Mouse (Mus musculus) small intestine, adult 2 months (tissue): ENCODE measurements around the gene Ndufa8. TPM values are rescaled to one million over a fixed set of nuclear protein-coding genes. Genes with fewer than 3 reads are reported as not detected.

Source experiments
- H3K27ac ChIP-seq: fragments of 200-500 bp; 2 replicates; pipeline ENCODE4 v1.5.1; 2012; ENCODE audit warnings: low read depth, low read length, control low read depth, inconsistent platforms; ENCODE audit not compliant: insufficient read depth
- H3K27me3 ChIP-seq: fragments of 200-500 bp; 2 replicates; pipeline ENCODE4 v1.6.1; 2012; ENCODE audit warnings: mild to moderate bottlenecking, moderate library complexity, low read length, inconsistent platforms; ENCODE audit not compliant: control insufficient read depth, insufficient read depth
- H3K36me3 ChIP-seq: fragments of 200-500 bp; 2 replicates; pipeline ENCODE4 v1.6.1; 2012; ENCODE audit warnings: mild to moderate bottlenecking, low read length, control low read depth, inconsistent platforms; ENCODE audit not compliant: control insufficient read depth, insufficient read depth
- H3K4me1 ChIP-seq: fragments of 200-500 bp; 2 replicates; pipeline ENCODE4 v1.6.1; 2012; ENCODE audit warnings: low read length, inconsistent platforms, mixed read lengths; ENCODE audit not compliant: control insufficient read depth, insufficient read depth, insufficient read length
- H3K4me3 ChIP-seq: fragments of 200-500 bp; 2 replicates; pipeline ENCODE4 v1.5.1; 2012; ENCODE audit warnings: low read depth, mild to moderate bottlenecking, control low read depth, inconsistent platforms, low read length, moderate library complexity
- CTCF ChIP-seq: fragments of 200-500 bp; IDR thresholded peaks from 2 replicates; pipeline ENCODE4 v1.5.1; 2012; ENCODE audit warnings: low read depth, mild to moderate bottlenecking, control low read depth, inconsistent platforms, low read length, moderate library complexity, mixed read lengths; ENCODE audit not compliant: insufficient replicate concordance, insufficient read length; ENCODE audit errors: extremely low read depth
- POLR2A ChIP-seq: fragments of 200-500 bp; IDR thresholded peaks from 2 replicates; pipeline ENCODE4 v1.6.1; 2012; ENCODE audit warnings: low read depth, mild to moderate bottlenecking, control low read depth, inconsistent platforms, low read length, moderate library complexity
- whole genome bisulfite sequencing: fragments of 180-500 bp; shearing (Covaris S2); methylation state at CpG from one replicate; pipeline ENCODE4 v1.1.7; 2018; 5-methylcytosine and 5-hydroxymethylcytosine counted together
- polyA plus RNA-seq: library from polyadenylated mRNA; depleted of rRNA; stranded (reverse); fragments of >200 nt; gene quantifications from 2 replicates; pipeline ENCODE4 v1.2.3, GENCODE M21; 2012

Gene Ndufa8
- polyA plus RNA-seq, 1 experiment = 86.0 TPM

GRCm38 (mm10) chr2:36048164-36048563 is 1.0 kb downstream of the Ndufa8 start:
- Histone ChIP-seq H3K36me3 (peaks cover 7% of the 10 kb centered on the region), H3K27ac (0 out of 2 replicates have a peak overlapping the region, but pooled peaks have one; percentile 33), H3K27me3 (no peaks in the 10 kb centered on the region), H3K4me1 (peaks cover 4% of the 10 kb centered on the region; the same call in 1 of the 2 replicates), H3K4me3 (peak overlapping the region; percentile 18; the same call in 1 of the 2 replicates)
- 19% methylated on average over 8 of the region's 8 CpGs for WGBS
- TF ChIP-seq CTCF = no peak

- 79% methylated on average over 1 of the region's 1 CpGs for WGBS
Measured at GRCm38 (mm10) chr2:36040872-36041271, 8.3 kb downstream of the Ndufa8 start.

GRCm38 (mm10) chr2:36039297-36039985 is 9.8 kb downstream of the Ndufa8 start:
- peaks cover 49% of the 10 kb centered on the region for H3K36me3 ChIP-seq
- H3K4me3 ChIP-seq = no peak overlapping the region
- H3K27ac ChIP-seq = no peak overlapping the region
- TF ChIP-seq CTCF (no peak), POLR2A (no peak)
- H3K4me1 ChIP-seq = no peaks in the 10 kb centered on the region
- H3K27me3 ChIP-seq = no peaks in the 10 kb centered on the region
- 74% methylated on average over 7 of the region's 7 CpGs for WGBS

More at GRCm38 (mm10) chr2:36040872-36041271, 8.3 kb downstream of the Ndufa8 start:
- no peak overlapping the region for H3K4me3 ChIP-seq
- H3K27ac ChIP-seq = no peak overlapping the region
- H3K36me3 ChIP-seq = peaks cover 46% of the 10 kb centered on the region
- TF ChIP-seq CTCF (no peak), POLR2A (no peak)
- H3K4me1 ChIP-seq = no peaks in the 10 kb centered on the region
- no peaks in the 10 kb centered on the region for H3K27me3 ChIP-seq

- Histone ChIP-seq H3K4me1 (no peaks in the 10 kb centered on the region; the same call in 1 of the 2 replicates), H3K4me3 (no peak overlapping the region), H3K27me3 (no peaks in the 10 kb centered on the region), H3K36me3 (peaks cover 36% of the 10 kb centered on the region), H3K27ac (no peak overlapping the region)
- WGBS = 50% methylated on average over 11 of the region's 11 CpGs
- TF ChIP-seq CTCF (no peak), POLR2A (no peak)
Measured at GRCm38 (mm10) chr2:36035413-36036081, 13.7 kb downstream of the Ndufa8 start.

- no peak overlapping the region for H3K4me3 ChIP-seq
- H3K27ac ChIP-seq = no peak overlapping the region
- H3K4me1 ChIP-seq = no peaks in the 10 kb centered on the region; the same call in 1 of the 2 replicates
- peaks cover 36% of the 10 kb centered on the region for H3K36me3 ChIP-seq
- TF ChIP-seq POLR2A (no peak), CTCF (no peak)
- H3K27me3 ChIP-seq = no peaks in the 10 kb centered on the region
- 76% methylated on average over 7 of the region's 7 CpGs for WGBS
Measured at GRCm38 (mm10) chr2:36034898-36035297, 14.3 kb downstream of the Ndufa8 start.

- WGBS = 76% methylated on average over 7 of the region's 7 CpGs
- Histone ChIP-seq H3K4me1 (no peaks in the 10 kb centered on the region; the same call in 1 of the 2 replicates), H3K36me3 (peaks cover 28% of the 10 kb centered on the region), H3K4me3 (no peak overlapping the region), H3K27me3 (no peaks in the 10 kb centered on the region), H3K27ac (no peak overlapping the region)
- TF ChIP-seq POLR2A = no peak
- TF ChIP-seq CTCF = no peak
Measured at GRCm38 (mm10) chr2:36033966-36034365, 15.2 kb downstream of the Ndufa8 start.

DNA sequence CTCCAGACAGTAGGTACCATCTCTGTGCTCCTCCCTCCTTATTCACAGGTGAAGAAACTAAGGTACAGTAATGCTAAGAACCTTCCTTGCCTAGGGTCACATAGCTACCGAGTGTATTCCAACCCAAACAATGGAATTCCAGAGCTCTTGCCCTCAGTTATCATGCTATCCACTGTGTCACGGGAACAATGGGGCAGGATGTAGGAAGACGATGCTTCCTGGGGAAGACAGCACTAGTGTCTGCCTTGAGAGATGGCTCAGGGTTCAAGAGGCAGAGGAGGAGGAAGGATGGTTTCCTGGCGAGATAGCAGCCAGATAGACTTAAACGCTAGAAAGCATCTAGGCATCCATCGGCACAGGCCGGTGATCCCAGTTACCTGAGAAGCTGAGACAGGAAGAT is 16.3 kb downstream of the Ndufa8 start:
- Histone ChIP-seq H3K4me3 (no peak overlapping the region), H3K36me3 (peaks cover 21% of the 10 kb centered on the region), H3K27me3 (no peaks in the 10 kb centered on the region), H3K4me1 (no peaks in the 10 kb centered on the region; the same call in 1 of the 2 replicates), H3K27ac (no peak overlapping the region)
- 78% methylated on average over 7 of the region's 7 CpGs for WGBS
- TF ChIP-seq POLR2A (no peak), CTCF (no peak)
